16 mouse cellular contexts compared by ENCODE assay signal in the genomic region with DNA sequence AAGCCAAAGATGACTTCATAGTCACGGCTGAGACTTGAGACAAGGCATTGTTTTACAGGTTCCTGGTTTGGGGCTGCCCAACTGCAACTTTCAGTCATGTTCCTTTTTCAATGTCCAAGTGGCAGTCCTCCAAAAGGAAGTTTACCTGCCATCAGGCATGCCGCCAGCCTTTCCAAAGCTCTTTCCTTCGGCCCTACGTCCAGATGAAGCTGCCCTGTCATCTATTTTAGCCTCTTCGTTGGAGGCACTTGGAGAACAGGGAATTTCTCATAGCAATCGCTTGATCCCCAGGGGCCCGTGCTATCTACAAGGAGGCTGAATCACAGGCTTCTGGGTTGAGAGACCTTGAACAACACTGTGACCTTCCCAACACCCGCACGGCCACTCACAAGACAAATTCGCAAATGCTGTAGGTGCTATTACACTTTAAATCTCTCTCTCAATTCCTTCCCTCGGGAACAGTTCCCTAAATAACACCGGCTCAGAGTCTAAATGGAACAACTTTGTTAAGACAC.
DNase-seq lines count a peak whose midpoint lies in the region; ATAC-seq and TF ChIP-seq lines count a peak whose summit lies in the region.
"Had no signal": no experiment of that assay in that cellular context is flagged by ENCODE, and none has a peak within 500 bp of the region (broad histone marks: within the 10 kb centered on the region; RNA-seq: fewer than 3 reads in every experiment).

No protein-coding gene starts in this region.

- no peaks in the 10 kb centered on the region for H3K27me3 ChIP-seq in lung, postnatal 0 days (replicated peaks; ENCODE audit: insufficient read depth, low read length)
- no peaks in the 10 kb centered on the region for H3K27me3 ChIP-seq in hindbrain, embryonic 14.5 days (ENCODE audit: control insufficient read depth, insufficient read depth, low read length)
- no peaks in the 10 kb centered on the region for H3K27me3 ChIP-seq in hindbrain, embryonic 12.5 days
- H3K27me3 ChIP-seq: embryonic facial prominence, embryonic 13.5 days; forebrain, embryonic 12.5 days; limb, embryonic 15.5 days; lung, embryonic 15.5 days had no signal

- H3K27ac ChIP-seq in lung, postnatal 0 days (ENCODE audit: low read length): no peak overlapping the region
- H3K27ac ChIP-seq in hindbrain, embryonic 14.5 days: no peak overlapping the region
- H3K27ac ChIP-seq in hindbrain, embryonic 12.5 days: no peak overlapping the region
- H3K27ac ChIP-seq: embryonic facial prominence, embryonic 13.5 days; forebrain, embryonic 12.5 days; hindbrain, postnatal 0 days; kidney, postnatal 0 days; limb, embryonic 15.5 days; lung, embryonic 15.5 days; midbrain, embryonic 10.5 days had no signal

- H3K9ac ChIP-seq in lung, postnatal 0 days (replicated peaks; ENCODE audit: low read depth): no peak overlapping the region
- no peak overlapping the region for H3K9ac ChIP-seq in hindbrain, embryonic 14.5 days
- no peak overlapping the region for H3K9ac ChIP-seq in hindbrain, embryonic 12.5 days
- H3K9ac ChIP-seq: embryonic facial prominence, embryonic 13.5 days; forebrain, embryonic 12.5 days; limb, embryonic 15.5 days; lung, embryonic 15.5 days had no signal

- WGBS in lung, postnatal 0 days: 66% methylated on average over 12 of the region's 12 CpGs
- WGBS in lung, adult 2 months: 52% methylated on average over 12 of the region's 12 CpGs
- WGBS in hindbrain, embryonic 14.5 days: 91% methylated on average over 12 of the region's 12 CpGs
- 92% methylated on average over 12 of the region's 12 CpGs for WGBS in hindbrain, embryonic 12.5 days

- peak; percentile 8; the same call in 1 of the 2 replicates for ATAC-seq in lung, postnatal 0 days
- no peak for ATAC-seq in hindbrain, embryonic 14.5 days (ENCODE audit: low FRiP score)
- no peak for ATAC-seq in hindbrain, embryonic 12.5 days (ENCODE audit: low FRiP score)
- ATAC-seq: hindbrain, postnatal 0 days had no signal

- H3K4me3 ChIP-seq in lung, postnatal 0 days (ENCODE audit: low read depth, low read length): no peak overlapping the region
- H3K4me3 ChIP-seq in lung, adult 2 months (replicated peaks; ENCODE audit: extremely low read depth, low read depth, low read length): no peak overlapping the region
- H3K4me3 ChIP-seq in hindbrain, embryonic 14.5 days (replicated peaks; ENCODE audit: low read length): no peak overlapping the region
- no peak overlapping the region for H3K4me3 ChIP-seq in hindbrain, embryonic 12.5 days
- H3K4me3 ChIP-seq: embryonic facial prominence, embryonic 13.5 days; forebrain, embryonic 12.5 days; limb, embryonic 15.5 days; lung, embryonic 15.5 days; midbrain, embryonic 10.5 days had no signal

- no peaks in the 10 kb centered on the region for H3K36me3 ChIP-seq in lung, postnatal 0 days (ENCODE audit: insufficient read depth, low read length)
- H3K36me3 ChIP-seq in hindbrain, embryonic 14.5 days (replicated peaks; ENCODE audit: control insufficient read depth, insufficient read depth): no peaks in the 10 kb centered on the region
- H3K36me3 ChIP-seq in hindbrain, embryonic 12.5 days: no peaks in the 10 kb centered on the region
- H3K36me3 ChIP-seq: embryonic facial prominence, embryonic 13.5 days; forebrain, embryonic 12.5 days; limb, embryonic 15.5 days; lung, embryonic 15.5 days; midbrain, embryonic 10.5 days had no signal

- no peak for TF ChIP-seq CTCF in lung, postnatal 0 days (IDR thresholded peaks at IDR 0.05)
- TF ChIP-seq CTCF in lung, adult 2 months (IDR thresholded peaks at IDR 0.05; ENCODE audit: insufficient read depth, low read length): no peak

- TF ChIP-seq POLR2A in lung, adult 2 months (IDR thresholded peaks at IDR 0.05; ENCODE audit: borderline replicate concordance, extremely low read depth, low read depth, low read length): no peak

- no peaks in the 10 kb centered on the region for H3K9me3 ChIP-seq in lung, postnatal 0 days (ENCODE audit: low read length)
- H3K9me3 ChIP-seq in hindbrain, embryonic 14.5 days (ENCODE audit: control insufficient read depth, low read length): peaks cover 7% of the 10 kb centered on the region; the same call in 1 of the 2 replicates
- H3K9me3 ChIP-seq in hindbrain, embryonic 12.5 days (replicated peaks): no peaks in the 10 kb centered on the region
- H3K9me3 ChIP-seq: embryonic facial prominence, embryonic 13.5 days; forebrain, embryonic 12.5 days; limb, embryonic 15.5 days; lung, embryonic 15.5 days had no signal

- intact Hi-C loops in heart, postnatal 25 days (cut with DNase I): loop anchor here (10.0 kb wide), 1 partner anchor 242 kb away; no protein-coding TSS in a partner anchor

- H3K4me1 ChIP-seq in lung, postnatal 0 days (ENCODE audit: insufficient read depth, low read depth, low read length): no peaks in the 10 kb centered on the region
- H3K4me1 ChIP-seq in lung, adult 2 months (ENCODE audit: control insufficient read depth, insufficient read depth, low read length): no peaks in the 10 kb centered on the region
- H3K4me1 ChIP-seq in hindbrain, embryonic 14.5 days (replicated peaks; ENCODE audit: control insufficient read depth, insufficient read depth, low read length): no peaks in the 10 kb centered on the region
- H3K4me1 ChIP-seq in hindbrain, embryonic 12.5 days: no peaks in the 10 kb centered on the region
- H3K4me1 ChIP-seq: forebrain, embryonic 12.5 days; limb, embryonic 15.5 days; lung, embryonic 15.5 days; midbrain, embryonic 10.5 days had no signal

- DNase-seq in cerebellum, postnatal 14 days: peak; percentile 3 to 14
- DNase-seq in cerebellum, adult 11 months: no peak
- peak; percentile 21 for DNase-seq in lung, postnatal 0 days (ENCODE audit: low spot score)
- DNase-seq in lung, adult 2 months: no peak
- DNase-seq in brain, adult 2 months (ENCODE audit: low read depth, low spot score): peak; percentile 7
- peak; percentile 3 for DNase-seq in heart, postnatal 25 days (ENCODE audit: low spot score)
- no peak for DNase-seq in hindbrain, embryonic 14.5 days (ENCODE audit: low spot score)
- DNase-seq: spleen, adult 18-20 months had no signal

- TF ChIP-seq EP300 in lung, postnatal 0 days (IDR thresholded peaks at IDR 0.05): no peak

- H3K4me2 ChIP-seq in lung, postnatal 0 days (replicated peaks; ENCODE audit: low read depth, low read length): no peak overlapping the region
- H3K4me2 ChIP-seq in hindbrain, embryonic 14.5 days (replicated peaks): no peak overlapping the region
- H3K4me2 ChIP-seq in hindbrain, embryonic 12.5 days (replicated peaks): no peak overlapping the region
- H3K4me2 ChIP-seq: embryonic facial prominence, embryonic 13.5 days; forebrain, embryonic 12.5 days; limb, embryonic 15.5 days; lung, embryonic 15.5 days had no signal

Comparison
In these comparisons a context has a peak if more than half of its experiments do, and no peak if none do; other contexts are left out.
1. DNase-seq: peak in cerebellum, postnatal 14 days (2 of 2), lung, postnatal 0 days (single experiment), brain, adult 2 months (single experiment) and heart, postnatal 25 days (single experiment); none in cerebellum, adult 11 months (single experiment), lung, adult 2 months (single experiment) and hindbrain, embryonic 14.5 days (single experiment).